Mouse (Mus musculus) induced T-regulatory cell, adult 2 months (primary cell): ENCODE results near the gene Nck2.

ENCODE experiments used
- DNase-seq: peaks from one replicate; pipeline ENCODE4 v3.0.0-alpha.2; 2012; ENCODE audit warnings: low read depth

Gene Nck2

GRCm38 (mm10) chr1:43574793-43575304, 130.5 kb downstream of the Nck2 start:
- DNase-seq: no peak

GRCm38 (mm10) chr1:43577371-43577770, 133.0 kb downstream of the Nck2 start:
- DNase-seq: no peak

DNA sequence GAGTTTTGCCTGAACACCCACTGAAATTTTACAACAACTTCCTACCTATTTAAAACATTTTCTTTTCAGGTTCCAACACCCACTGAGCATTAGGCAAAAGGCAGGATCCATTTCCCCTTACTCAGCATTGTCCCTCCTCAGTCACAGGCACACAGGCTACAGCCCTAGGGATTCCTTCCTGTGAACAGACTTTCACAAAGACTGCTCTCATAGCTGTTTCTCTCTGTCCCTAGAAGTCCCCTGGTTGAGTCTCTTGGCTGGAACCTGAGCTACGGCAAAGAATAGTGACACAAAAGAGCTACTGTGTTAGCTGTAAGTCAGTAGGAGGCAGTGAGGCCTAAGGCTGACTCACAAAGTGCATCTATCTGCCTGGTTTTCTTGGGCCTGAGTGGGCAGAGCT, 139.2 kb downstream of the Nck2 start:
- DNase-seq: no peak

- DNase-seq: no peak
These were observed 144.6 kb downstream of the Nck2 start for GRCm38 (mm10) chr1:43589001-43589400.

GRCm38 (mm10) chr1:43589910-43590309, 145.5 kb downstream of the Nck2 start:
- DNase-seq: no peak

- DNase-seq: no peak
These were observed 146.3 kb downstream of the Nck2 start for GRCm38 (mm10) chr1:43590727-43591126.

DNA sequence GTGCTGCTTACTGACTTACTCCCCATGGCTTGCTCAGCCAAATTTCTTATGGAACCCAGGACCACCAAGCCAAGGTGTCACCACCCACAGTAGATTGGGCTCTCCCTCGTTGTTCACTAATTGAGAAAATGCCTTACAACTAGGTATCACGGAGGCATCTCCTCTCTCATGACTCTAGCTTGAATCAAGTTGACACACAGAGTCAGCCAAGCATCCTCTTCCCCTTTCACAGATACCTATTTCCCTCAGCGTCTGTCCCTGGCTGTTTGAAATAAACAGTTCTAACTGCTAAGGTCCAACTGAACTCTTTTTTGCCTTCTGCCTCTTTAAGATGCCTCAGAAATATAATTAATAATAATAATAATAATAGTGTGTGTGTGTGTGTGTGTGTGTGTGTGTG, 148.7 kb downstream of the Nck2 start:
- no peak for DNase-seq

DNA sequence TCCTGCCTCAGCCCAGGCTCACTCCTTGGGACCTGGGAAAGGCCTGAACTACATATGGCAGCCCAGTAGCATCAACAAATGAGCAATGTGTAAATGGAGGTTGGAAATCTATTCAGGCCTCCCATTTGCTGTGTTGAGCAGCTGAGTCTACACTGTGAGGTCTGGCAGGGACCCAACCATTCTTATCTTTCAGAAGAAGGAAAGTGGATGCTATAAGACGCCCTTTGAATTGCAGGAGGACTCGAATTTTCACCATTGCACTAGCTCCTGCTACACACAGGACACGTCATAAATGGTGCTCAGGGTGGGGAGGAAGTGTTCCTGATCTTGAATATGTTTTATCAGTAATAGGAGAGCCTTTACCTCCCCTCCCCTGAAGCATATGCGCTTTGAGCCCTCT, 150.4 kb downstream of the Nck2 start:
- no peak for DNase-seq

GRCm38 (mm10) chr1:43597731-43598130, 153.4 kb downstream of the Nck2 start:
- no peak for DNase-seq

DNA sequence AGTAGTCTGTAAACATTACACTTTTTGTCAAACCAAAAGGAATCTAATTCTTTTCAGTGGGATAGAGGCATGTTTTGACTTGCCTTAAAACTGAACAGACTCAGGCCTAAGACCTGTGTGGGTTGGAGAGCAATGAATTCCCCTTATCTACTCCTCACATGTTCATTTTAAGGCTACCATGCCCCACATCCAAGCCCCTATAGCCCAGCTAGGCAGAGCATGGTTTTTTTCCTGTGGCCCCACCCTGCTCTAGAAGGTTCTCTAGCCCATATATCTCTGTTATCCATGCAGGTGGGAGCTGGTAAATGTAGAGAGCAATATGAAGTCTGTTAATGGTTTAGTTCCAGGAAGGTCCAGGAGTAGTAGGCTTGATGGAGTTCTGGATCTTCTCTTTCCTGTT, 155.1 kb downstream of the Nck2 start:
- DNase-seq: no peak

DNA sequence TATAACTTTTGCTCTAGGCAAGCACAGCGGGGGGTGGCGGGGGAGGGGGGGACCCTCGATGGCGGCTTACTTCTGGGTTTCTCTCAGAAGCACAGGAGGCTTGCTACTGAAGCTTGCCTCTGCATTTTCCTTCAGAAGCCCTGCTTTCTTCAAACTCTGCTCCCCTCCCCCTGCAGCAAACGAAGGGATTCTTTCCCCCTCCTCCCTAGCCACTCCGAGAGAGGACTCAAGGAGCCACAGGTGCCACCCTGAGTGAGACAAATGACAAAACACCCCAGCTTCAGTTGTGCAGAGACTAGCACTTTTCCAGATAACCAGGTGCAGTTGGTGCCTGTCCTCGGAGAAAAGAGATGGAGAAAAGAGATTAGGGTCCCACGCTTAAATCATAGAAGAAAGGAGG, 156.7 kb downstream of the Nck2 start:
- DNase-seq: no peak

GRCm38 (mm10) chr1:43615948-43616347, 171.6 kb downstream of the Nck2 start:
- DNase-seq: no peak
